Mouse (Mus musculus) embryonic fibroblast, embryonic 13.5 days (primary cell): ENCODE results near the gene Dpm2. TPM values are rescaled to one million over a fixed set of nuclear protein-coding genes. Genes with fewer than 3 reads are reported as not detected.

Experiments
- H3K27ac ChIP-seq: 2 replicates; pipeline ENCODE4 v1.5.1; 2012; ENCODE audit warnings: low read length, control low read depth, inconsistent platforms; ENCODE audit not compliant: insufficient read depth
- H3K4me1 ChIP-seq: 2 replicates; pipeline ENCODE4 v1.6.1; 2011; ENCODE audit warnings: low read length; ENCODE audit not compliant: control insufficient read depth, insufficient read depth
- H3K4me3 ChIP-seq: 2 replicates; pipeline ENCODE4 v1.5.1; 2011; ENCODE audit warnings: mild to moderate bottlenecking, control low read depth, low read length; ENCODE audit not compliant: insufficient read depth
- CTCF ChIP-seq: IDR thresholded peaks from 2 replicates; pipeline ENCODE4 v1.5.1; 2011; ENCODE audit warnings: mild to moderate bottlenecking, control low read depth, low read length, moderate library complexity, borderline replicate concordance; ENCODE audit not compliant: insufficient read depth
- POLR2A ChIP-seq: IDR thresholded peaks from 2 replicates; pipeline ENCODE4 v1.6.1; 2011; ENCODE audit warnings: low read depth, mild to moderate bottlenecking, control low read depth, low read length, moderate library complexity
- polyA plus RNA-seq: library from polyadenylated mRNA; stranded (reverse); fragments of >200 nt; gene quantifications from 2 replicates; pipeline ENCODE4 v1.2.4, GENCODE M21; 2011; ENCODE audit warnings: low read depth; ENCODE audit not compliant: missing spikeins, insufficient read length

The Dpm2 gene
- polyA plus RNA-seq, 1 experiment, result 71.9 TPM

DNA sequence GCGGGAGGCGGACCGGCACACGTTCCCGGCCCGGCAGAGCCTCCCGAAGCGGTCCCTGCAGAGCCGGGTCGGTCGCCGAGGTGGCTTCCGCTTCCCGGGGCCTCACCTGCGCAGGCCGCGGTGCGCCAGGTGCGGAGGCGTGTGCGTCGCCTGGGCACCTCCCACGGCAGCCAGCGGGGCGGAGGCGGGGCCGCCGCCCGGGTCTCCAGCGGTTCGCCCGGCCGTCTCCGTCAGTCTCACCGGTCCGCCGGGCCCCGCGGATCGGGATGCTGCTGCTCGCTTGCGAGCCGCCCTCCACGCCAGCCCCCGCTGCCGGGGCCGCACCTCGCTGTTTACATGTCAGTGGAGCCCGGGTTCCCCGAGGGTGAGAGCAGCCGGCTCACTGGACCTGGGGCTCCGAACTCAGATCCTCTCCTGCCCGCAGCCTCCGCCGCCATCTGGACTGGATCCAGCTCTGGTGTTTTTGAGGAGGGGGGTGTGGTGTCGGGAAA is 35.1 kb upstream of the Dpm2 start:
- peak overlapping the region; percentile 79 for H3K4me3 ChIP-seq
- H3K27ac ChIP-seq, result peak overlapping the region; percentile 62
- TF ChIP-seq CTCF (no peak), POLR2A (no peak)
- peaks cover 5% of the 10 kb centered on the region; the same call in 1 of the 2 replicates for H3K4me1 ChIP-seq

- H3K4me1 ChIP-seq, result peaks cover 5% of the 10 kb centered on the region; the same call in 1 of the 2 replicates
- TF ChIP-seq POLR2A, result no peak
- TF ChIP-seq CTCF, result no peak
- H3K4me3 ChIP-seq, result peak overlapping the region; percentile 79
- no peak overlapping the region for H3K27ac ChIP-seq
These were observed 34.5 kb upstream of the Dpm2 start for GRCm38 (mm10) chr2:32536086-32536633.

DNA sequence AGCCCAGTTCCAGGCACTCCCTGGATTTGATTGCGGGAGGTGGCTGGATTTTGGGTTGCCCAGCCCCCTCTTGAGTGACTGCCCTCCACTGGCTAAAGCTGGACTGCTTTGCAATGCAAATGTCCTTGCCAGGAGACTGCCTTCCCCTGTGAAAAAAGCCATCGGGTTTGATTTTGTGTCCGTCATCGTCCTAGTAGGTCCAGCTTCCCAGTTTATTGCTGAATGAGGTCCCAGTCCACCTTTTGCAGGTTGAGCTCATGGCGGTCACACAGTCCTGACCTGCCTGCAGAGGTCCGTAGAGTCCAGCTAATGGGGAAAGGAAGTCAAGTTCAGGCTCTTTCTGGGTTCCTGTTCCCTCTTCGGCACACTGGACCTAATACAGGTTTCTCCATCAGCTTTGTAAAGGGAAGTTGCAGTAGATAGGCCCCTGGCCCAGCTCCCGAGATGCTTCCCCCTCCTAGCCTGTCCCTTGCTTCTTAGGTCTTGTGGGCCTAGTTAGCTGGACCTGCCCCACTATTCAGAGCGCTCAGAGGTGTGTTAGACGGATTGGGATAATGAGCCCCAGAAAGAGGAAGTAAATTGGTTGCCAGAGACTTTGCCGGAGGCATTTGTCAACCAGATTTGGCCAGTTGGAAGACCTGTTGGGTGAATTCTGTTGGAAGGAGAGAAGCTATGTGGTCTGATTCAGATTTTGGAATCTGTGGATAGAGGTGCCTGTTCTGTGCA is 33.9 kb upstream of the Dpm2 start:
- Histone ChIP-seq H3K4me1 (peaks cover 5% of the 10 kb centered on the region; the same call in 1 of the 2 replicates), H3K4me3 (peak overlapping the region; percentile 79), H3K27ac (no peak overlapping the region)
- no peak for TF ChIP-seq CTCF
- TF ChIP-seq POLR2A, result no peak

DNA sequence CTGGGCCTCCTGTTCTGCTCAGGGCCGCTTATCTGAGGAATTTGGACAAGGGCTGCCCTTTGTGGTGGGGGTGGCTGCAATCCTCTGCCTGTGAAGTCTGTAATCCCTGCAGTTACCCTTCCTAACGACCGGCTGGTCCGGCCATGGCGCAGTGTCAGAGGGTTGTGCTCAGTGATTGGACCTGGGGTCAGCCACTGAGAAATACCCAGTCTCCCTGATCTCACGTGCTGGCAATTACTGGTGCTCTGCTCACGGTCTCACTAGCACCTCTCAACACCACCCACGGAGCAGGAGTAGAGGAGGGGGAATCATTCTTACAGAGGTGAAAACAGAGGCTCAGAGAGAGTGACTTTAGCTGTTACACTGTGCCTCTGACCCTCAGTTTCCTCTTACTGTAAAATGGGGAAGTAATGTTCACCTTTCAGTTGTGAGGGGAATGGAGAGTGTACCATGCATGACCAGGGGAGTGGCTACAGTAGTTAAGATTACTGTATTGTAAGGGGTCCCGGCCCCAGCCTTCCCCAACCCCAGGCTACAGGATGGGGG is 33.2 kb upstream of the Dpm2 start:
- Histone ChIP-seq H3K4me3 (0 out of 2 replicates have a peak overlapping the region, but pooled peaks have one; percentile 0), H3K27ac (no peak overlapping the region)
- TF ChIP-seq CTCF (no peak), POLR2A (no peak)

DNA sequence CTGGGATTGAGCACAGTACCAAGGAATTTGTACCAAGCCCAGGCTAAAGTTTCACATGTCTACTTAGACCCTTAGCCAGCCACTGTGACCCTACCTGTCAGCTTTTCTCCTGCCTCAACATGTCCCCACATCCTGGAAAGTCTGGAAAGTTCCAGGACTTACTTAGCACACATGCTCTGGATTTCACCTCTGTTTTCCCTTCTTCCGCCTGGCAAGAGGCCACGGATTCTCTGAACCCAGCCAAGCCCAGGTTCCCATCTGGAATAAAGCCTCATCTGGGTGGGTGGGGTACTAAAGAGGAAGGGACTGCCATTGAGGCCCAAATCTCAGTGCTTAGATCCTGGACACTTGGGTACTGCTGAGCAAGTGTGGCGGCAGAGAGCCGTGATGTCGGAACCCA is 32.7 kb upstream of the Dpm2 start:
- no peak overlapping the region for H3K4me3 ChIP-seq
- peaks cover 5% of the 10 kb centered on the region; the same call in 1 of the 2 replicates for H3K4me1 ChIP-seq
- no peak for TF ChIP-seq CTCF
- no peak for TF ChIP-seq POLR2A
- no peak overlapping the region for H3K27ac ChIP-seq

More for the DNA sequence above, 33.2 kb upstream of the Dpm2 start:
- H3K4me1 ChIP-seq, result peaks cover 5% of the 10 kb centered on the region; the same call in 1 of the 2 replicates

- no peak for TF ChIP-seq CTCF
- TF ChIP-seq POLR2A, result no peak
- Histone ChIP-seq H3K4me1 (peaks cover 5% of the 10 kb centered on the region; the same call in 1 of the 2 replicates), H3K27ac (no peak overlapping the region), H3K4me3 (no peak overlapping the region)
These were observed 32.2 kb upstream of the Dpm2 start for GRCm38 (mm10) chr2:32538461-32538860.

GRCm38 (mm10) chr2:32539452-32539981 is 31.1 kb upstream of the Dpm2 start:
- Histone ChIP-seq H3K27ac (no peak overlapping the region), H3K4me3 (no peak overlapping the region), H3K4me1 (no peaks in the 10 kb centered on the region)
- TF ChIP-seq POLR2A, result no peak
- no peak for TF ChIP-seq CTCF

DNA sequence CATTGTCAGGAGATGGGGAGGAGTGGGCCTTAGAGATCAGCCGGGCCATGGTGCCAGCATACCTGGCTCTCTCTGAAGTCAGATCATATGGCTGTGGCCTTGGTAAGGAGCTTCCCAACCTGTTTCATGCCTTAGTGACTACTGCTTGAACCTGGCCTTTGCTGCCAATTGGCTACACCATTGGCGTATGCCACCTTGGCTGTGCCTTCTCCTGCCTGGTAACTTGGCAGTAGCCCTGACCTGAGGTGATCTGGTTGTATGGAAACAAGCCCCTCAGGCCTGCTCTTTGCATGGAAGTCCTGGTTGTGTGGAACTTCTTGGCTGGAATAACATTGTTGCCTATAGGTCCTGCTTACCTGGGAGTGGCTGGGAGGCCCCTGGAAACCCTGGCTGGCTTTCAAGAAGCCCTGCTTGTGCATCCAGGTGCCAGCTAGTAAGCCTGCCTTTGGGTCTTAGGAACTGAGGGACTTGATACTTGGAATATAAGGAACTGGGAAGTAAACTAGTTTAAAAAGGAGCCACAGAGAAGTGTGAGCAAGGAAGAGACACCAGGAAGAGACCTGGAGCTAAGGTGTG is 29.2 kb upstream of the Dpm2 start:
- Histone ChIP-seq H3K27ac (no peak overlapping the region), H3K4me1 (no peaks in the 10 kb centered on the region), H3K4me3 (no peak overlapping the region)
- no peak for TF ChIP-seq POLR2A
- TF ChIP-seq CTCF, result no peak

GRCm38 (mm10) chr2:32541986-32542573 is 28.6 kb upstream of the Dpm2 start:
- no peak overlapping the region for H3K4me3 ChIP-seq
- H3K27ac ChIP-seq, result no peak overlapping the region
- TF ChIP-seq POLR2A, result no peak
- no peak for TF ChIP-seq CTCF
- H3K4me1 ChIP-seq, result no peaks in the 10 kb centered on the region
